Mouse (Mus musculus): ENCODE results near the gene Tgfbr3.

- TF ChIP-seq POLR2A (IDR thresholded peaks at IDR 0.05; ENCODE audit: extremely low read depth, insufficient read depth, low read length) = no peak
- no peak for TF ChIP-seq CTCF (IDR thresholded peaks at IDR 0.05; ENCODE audit: extremely low read depth, insufficient read depth, low read length)
Measured at GRCm38 (mm10) chr5:107222670-107223005, 66.8 kb downstream of the Tgfbr3 start.
